Mouse (Mus musculus) brain, embryonic 14.5 days (tissue): ENCODE measurements around the gene Sult3a1.

Experiments
- CTCF ChIP-seq: fragments of 200-500 bp; IDR thresholded peaks from 2 replicates; pipeline ENCODE4 v1.5.1; 2012; ENCODE audit warnings: inconsistent platforms, mild to moderate bottlenecking, moderate library complexity, borderline replicate concordance; ENCODE audit not compliant: insufficient read depth, insufficient read length; ENCODE audit errors: extremely low read depth
- POLR2A ChIP-seq: fragments of 200-500 bp; IDR thresholded peaks from 2 replicates; pipeline ENCODE4 v1.6.1; 2012; ENCODE audit warnings: mild to moderate bottlenecking, inconsistent platforms, borderline replicate concordance; ENCODE audit not compliant: poor library complexity, insufficient read depth, insufficient read length, severe bottlenecking; ENCODE audit errors: extremely low read depth

DNA sequence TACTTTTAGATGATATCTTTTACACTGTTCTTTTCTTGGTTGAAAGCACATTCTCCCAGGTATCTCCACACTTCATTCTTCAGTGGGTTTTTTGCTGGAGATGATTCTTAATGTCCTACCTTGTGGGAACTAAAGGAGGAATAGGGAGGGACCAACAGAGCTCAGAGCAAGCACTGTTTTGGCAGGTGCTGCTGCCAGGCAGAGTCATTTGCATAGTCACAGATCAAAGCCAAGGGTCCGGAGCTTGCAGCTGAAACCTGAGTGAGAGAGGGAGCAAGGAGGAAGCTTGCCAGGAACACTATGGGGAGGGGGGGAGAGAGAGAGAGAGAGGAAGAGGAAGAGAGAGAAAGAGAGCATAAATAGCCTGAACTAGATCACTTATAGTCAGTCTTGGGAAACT lies 12.9 kb downstream of the Sult3a1 start:
- no peak for TF ChIP-seq CTCF
- no peak for TF ChIP-seq POLR2A
